Mouse (Mus musculus): ENCODE data around the gene Mgat5.

GRCm38 (mm10) chr1:127273363-127273762 lies 68.5 kb downstream of the Mgat5 start:
- TF ChIP-seq CTCF (IDR thresholded peaks at IDR 0.05; ENCODE audit: low read depth) (no peak), EP300 (IDR thresholded peaks at IDR 0.05; ENCODE audit: low read depth) (no peak)

Measured in heart, postnatal 0 days (tissue).